Mouse (Mus musculus): ENCODE results near the gene Gm48552.

GRCm38 (mm10) chr10:81409330-81409729 is 20.5 kb downstream of the Gm48552 start:
- TF ChIP-seq ZC3H11A (IDR thresholded peaks at IDR 0.05; ENCODE audit: low read depth, low read length) (no peak), CTCF (conservative IDR thresholded peaks at IDR 0.05 in 1 of 2, IDR thresholded peaks at IDR 0.05 in 1 of 2; ENCODE audit: low read depth in 2 of 2, low read length in 2 of 2) (no peak), ELF1 (IDR thresholded peaks at IDR 0.05; ENCODE audit: low read depth, low read length) (no peak), MXI1 (IDR thresholded peaks at IDR 0.05; ENCODE audit: low read depth, low read length) (no peak; the same call in 1 of the 2 replicates), POLR2A (IDR thresholded peaks at IDR 0.05; ENCODE audit: low read depth, low read length) (no peak), ZKSCAN1 (IDR thresholded peaks at IDR 0.05; ENCODE audit: borderline replicate concordance, low read depth, low read length) (no peak), TBP (conservative IDR thresholded peaks at IDR 0.05; ENCODE audit: low read depth, low read length) (no peak), USF2 (conservative IDR thresholded peaks at IDR 0.05; ENCODE audit: low read depth, low read length) (no peak), RCOR1 (conservative IDR thresholded peaks at IDR 0.05; ENCODE audit: low read depth, low read length) (no peak; the same call in 1 of the 2 replicates), SIN3A (IDR thresholded peaks at IDR 0.05; ENCODE audit: low read length) (0 out of 2 replicates have a peak, but pooled peaks have one; percentile 46), NRF1 (IDR thresholded peaks at IDR 0.05; ENCODE audit: low read depth, low read length) (no peak), CHD2 (IDR thresholded peaks at IDR 0.05; ENCODE audit: low read length) (no peak), USF1 (IDR thresholded peaks at IDR 0.05; ENCODE audit: low read depth, low read length) (no peak)
